Mouse (Mus musculus) neural tube, embryonic 13.5 days (tissue): ENCODE measurements around the gene Vmo1. TPM values are rescaled to one million over a fixed set of nuclear protein-coding genes. Genes with fewer than 3 reads are reported as not detected.

Source experiments
- ATAC-seq: fragments of 200-750 bp; cut with Nextera tagmentation; 2 replicates; pipeline ENCODE4 v1.8.0; 2017; ENCODE audit warnings: low read depth, mild to moderate bottlenecking, moderate TSS enrichment, moderate library complexity
- H3K27ac ChIP-seq: fragments of 300-500 bp; sonication (generic); replicated peaks from 2 replicates; pipeline ENCODE4 v1.5.1; 2015; ENCODE audit warnings: moderate library complexity, mild to moderate bottlenecking, inconsistent platforms
- H3K27me3 ChIP-seq: fragments of 300-500 bp; sonication (generic); 2 replicates; pipeline ENCODE4 v1.6.1; 2015; ENCODE audit warnings: mild to moderate bottlenecking, inconsistent platforms
- H3K36me3 ChIP-seq: fragments of 300-500 bp; sonication (generic); 2 replicates; pipeline ENCODE4 v1.6.1; 2015; ENCODE audit warnings: mild to moderate bottlenecking, inconsistent platforms
- H3K4me1 ChIP-seq: fragments of 300-500 bp; sonication (generic); replicated peaks from 2 replicates; pipeline ENCODE4 v1.6.1; 2015; ENCODE audit warnings: inconsistent platforms
- H3K4me2 ChIP-seq: fragments of 300-500 bp; sonication (generic); 2 replicates; pipeline ENCODE4 v1.6.1; 2015; ENCODE audit warnings: inconsistent platforms, mild to moderate bottlenecking, moderate library complexity
- H3K4me3 ChIP-seq: fragments of 300-500 bp; sonication (generic); 2 replicates; pipeline ENCODE4 v1.5.1; 2015; ENCODE audit warnings: mild to moderate bottlenecking, inconsistent platforms
- H3K9ac ChIP-seq: fragments of 300-500 bp; sonication (generic); 2 replicates; pipeline ENCODE4 v1.6.1; 2015; ENCODE audit warnings: moderate library complexity, mild to moderate bottlenecking, inconsistent platforms
- H3K9me3 ChIP-seq: fragments of 300-500 bp; sonication (generic); 2 replicates; pipeline ENCODE4 v1.6.1; 2016; ENCODE audit warnings: inconsistent platforms
- WGBS: fragments of 180-500 bp; shearing (Covaris S2); methylation state at CpG from one replicate; pipeline ENCODE4 v1.1.7; 2015; 5-methylcytosine and 5-hydroxymethylcytosine counted together
- polyA plus RNA-seq: library from polyadenylated mRNA; unstranded; fragments of >200 nt; fragmentation: Nextera tagmentation; extraction: Ambion mirVana; gene quantifications from 2 replicates; pipeline ENCODE4 v1.2.1, GENCODE M21; 2015

Vmo1 gene
- polyA plus RNA-seq, 1 experiment from 2014 or later = 0.31 TPM

- H3K4me3 ChIP-seq = no peak overlapping the region
Measured at GRCm38 (mm10) chr11:70518436-70518835, 4.0 kb upstream of the Vmo1 start.

GRCm38 (mm10) chr11:70516352-70516751, 1.9 kb upstream of the Vmo1 start:
- WGBS = 25% methylated on average over 2 of the region's 2 CpGs
- Histone ChIP-seq H3K36me3 (no peaks in the 10 kb centered on the region), H3K27ac (no peak overlapping the region), H3K4me2 (no peak overlapping the region), H3K9ac (no peak overlapping the region), H3K27me3 (0 out of 2 replicates have a peak, but pooled peaks cover 9% of the 10 kb centered on the region), H3K4me3 (no peak overlapping the region), H3K9me3 (no peaks in the 10 kb centered on the region), H3K4me1 (peaks cover 7% of the 10 kb centered on the region; the same call in 1 of the 2 replicates)
- ATAC-seq = no peak

More at GRCm38 (mm10) chr11:70518436-70518835, 4.0 kb upstream of the Vmo1 start:
- 64% methylated on average over 1 of the region's 1 CpGs for WGBS
- Histone ChIP-seq H3K27me3 (0 out of 2 replicates have a peak, but pooled peaks cover 9% of the 10 kb centered on the region), H3K36me3 (no peaks in the 10 kb centered on the region), H3K27ac (no peak overlapping the region), H3K4me2 (no peak overlapping the region), H3K9ac (no peak overlapping the region), H3K9me3 (no peaks in the 10 kb centered on the region), H3K4me1 (peaks cover 7% of the 10 kb centered on the region; the same call in 1 of the 2 replicates)
- no peak for ATAC-seq

- peaks cover 6% of the 10 kb centered on the region; the same call in 1 of the 2 replicates for H3K4me1 ChIP-seq
- H3K36me3 ChIP-seq = no peaks in the 10 kb centered on the region
- H3K9me3 ChIP-seq = no peaks in the 10 kb centered on the region
- no peak overlapping the region for H3K27ac ChIP-seq
- no peak overlapping the region for H3K4me3 ChIP-seq
- WGBS = 53% methylated on average over 11 of the region's 11 CpGs
- H3K4me2 ChIP-seq = no peak overlapping the region
- 0 out of 2 replicates have a peak, but pooled peaks have one; percentile 34 for ATAC-seq
- H3K27me3 ChIP-seq = 0 out of 2 replicates have a peak, but pooled peaks cover 2% of the 10 kb centered on the region
- no peak overlapping the region for H3K9ac ChIP-seq
Measured at GRCm38 (mm10) chr11:70513520-70513919, 896 bp downstream of the Vmo1 start.

GRCm38 (mm10) chr11:70512709-70513342, 1.6 kb downstream of the Vmo1 start:
- Histone ChIP-seq H3K9me3 (no peaks in the 10 kb centered on the region), H3K36me3 (no peaks in the 10 kb centered on the region), H3K4me2 (no peak overlapping the region), H3K9ac (no peak overlapping the region), H3K27me3 (0 out of 2 replicates have a peak, but pooled peaks cover 5% of the 10 kb centered on the region), H3K27ac (no peak overlapping the region), H3K4me3 (no peak overlapping the region), H3K4me1 (peaks cover 6% of the 10 kb centered on the region; the same call in 1 of the 2 replicates)
- no peak for ATAC-seq
- 78% methylated on average over 7 of the region's 7 CpGs for WGBS

- no peak for ATAC-seq
- H3K4me3 ChIP-seq = no peak overlapping the region
- H3K27me3 ChIP-seq = 0 out of 2 replicates have a peak, but pooled peaks cover 5% of the 10 kb centered on the region
- H3K4me1 ChIP-seq = peaks cover 6% of the 10 kb centered on the region; the same call in 1 of the 2 replicates
- H3K9me3 ChIP-seq = no peaks in the 10 kb centered on the region
- 94% methylated on average over 7 of the region's 7 CpGs for WGBS
- no peak overlapping the region for H3K4me2 ChIP-seq
- no peak overlapping the region for H3K9ac ChIP-seq
- H3K36me3 ChIP-seq = no peaks in the 10 kb centered on the region
- H3K27ac ChIP-seq = no peak overlapping the region
Measured at GRCm38 (mm10) chr11:70511825-70512224, 2.6 kb downstream of the Vmo1 start.

- no peak overlapping the region for H3K4me2 ChIP-seq
- WGBS = 71% methylated on average over 2 of the region's 2 CpGs
- H3K4me1 ChIP-seq = peaks cover 6% of the 10 kb centered on the region; the same call in 1 of the 2 replicates
- no peak overlapping the region for H3K27ac ChIP-seq
- H3K9ac ChIP-seq = no peak overlapping the region
- H3K36me3 ChIP-seq = no peaks in the 10 kb centered on the region
- no peak for ATAC-seq
- 0 out of 2 replicates have a peak, but pooled peaks cover 5% of the 10 kb centered on the region for H3K27me3 ChIP-seq
- H3K9me3 ChIP-seq = no peaks in the 10 kb centered on the region
- no peak overlapping the region for H3K4me3 ChIP-seq
Measured at GRCm38 (mm10) chr11:70511242-70511641, 3.2 kb downstream of the Vmo1 start.

- ATAC-seq = peak; percentile 84; the same call in 1 of the 2 replicates
- 10% methylated on average over 19 of the region's 19 CpGs for WGBS
- H3K4me3 ChIP-seq = no peak overlapping the region
Measured at GRCm38 (mm10) chr11:70509753-70510564, 4.5 kb downstream of the Vmo1 start.

GRCm38 (mm10) chr11:70506962-70507515, 7.4 kb downstream of the Vmo1 start:
- 0 out of 2 replicates have a peak, but pooled peaks cover 5% of the 10 kb centered on the region for H3K27me3 ChIP-seq
- no peak overlapping the region for H3K4me2 ChIP-seq
- H3K36me3 ChIP-seq = no peaks in the 10 kb centered on the region
- H3K27ac ChIP-seq = no peak overlapping the region
- no peaks in the 10 kb centered on the region for H3K9me3 ChIP-seq
- ATAC-seq = no peak
- no peak overlapping the region for H3K9ac ChIP-seq
- H3K4me1 ChIP-seq = peaks cover 6% of the 10 kb centered on the region; the same call in 1 of the 2 replicates
- whole genome bisulfite sequencing = 77% methylated on average over 7 of the region's 7 CpGs
- H3K4me3 ChIP-seq = no peak overlapping the region

More at GRCm38 (mm10) chr11:70509753-70510564, 4.5 kb downstream of the Vmo1 start:
- H3K9ac ChIP-seq = no peak overlapping the region
- H3K27ac ChIP-seq = no peak overlapping the region
- 0 out of 2 replicates have a peak, but pooled peaks cover 5% of the 10 kb centered on the region for H3K27me3 ChIP-seq
- peak overlapping the region; percentile 22 for H3K4me2 ChIP-seq
- no peaks in the 10 kb centered on the region for H3K9me3 ChIP-seq
- peaks cover 6% of the 10 kb centered on the region; the same call in 1 of the 2 replicates for H3K4me1 ChIP-seq
- H3K36me3 ChIP-seq = no peaks in the 10 kb centered on the region

GRCm38 (mm10) chr11:70506385-70506784, 8.0 kb downstream of the Vmo1 start:
- Histone ChIP-seq H3K36me3 (no peaks in the 10 kb centered on the region), H3K9me3 (no peaks in the 10 kb centered on the region), H3K4me2 (no peak overlapping the region), H3K9ac (no peak overlapping the region), H3K4me3 (no peak overlapping the region), H3K27ac (no peak overlapping the region), H3K4me1 (peaks cover 6% of the 10 kb centered on the region; the same call in 1 of the 2 replicates), H3K27me3 (0 out of 2 replicates have a peak, but pooled peaks cover 5% of the 10 kb centered on the region)
- 37% methylated on average over 4 of the region's 4 CpGs for WGBS
- no peak for ATAC-seq

GRCm38 (mm10) chr11:70504970-70505369, 9.4 kb downstream of the Vmo1 start, which contains the start of gene Tm4sf5:
Tm4sf5 (plus strand) TSS chr11:70505244.
- Histone ChIP-seq H3K4me3 (no peak within 1 kb of the TSS), H3K36me3 (no peaks in the 10 kb centered on the region), H3K27me3 (0 out of 2 replicates have a peak, but pooled peaks cover 5% of the 10 kb centered on the region), H3K9me3 (no peaks in the 10 kb centered on the region), H3K9ac (no peak within 1 kb of the TSS), H3K4me2 (no peak within 1 kb of the TSS), H3K4me1 (peaks cover 5% of the 10 kb centered on the region; the same call in 1 of the 2 replicates), H3K27ac (no peak within 1 kb of the TSS)
- ATAC-seq = no peak
- WGBS = 86% methylated on average over 9 of the region's 9 CpGs

GRCm38 (mm10) chr11:70502018-70502417, 12.4 kb downstream of the Vmo1 start:
- no peaks in the 10 kb centered on the region for H3K9me3 ChIP-seq
- no peaks in the 10 kb centered on the region for H3K36me3 ChIP-seq
- H3K4me1 ChIP-seq = no peaks in the 10 kb centered on the region
- no peak overlapping the region for H3K4me2 ChIP-seq
- no peak overlapping the region for H3K4me3 ChIP-seq
- no peak overlapping the region for H3K9ac ChIP-seq
- WGBS = 74% methylated on average over 3 of the region's 3 CpGs
- no peaks in the 10 kb centered on the region for H3K27me3 ChIP-seq
- no peak for ATAC-seq
- H3K27ac ChIP-seq = no peak overlapping the region
